Mouse (Mus musculus): Measurements from ENCODE around the gene Mrps2. TPM values are rescaled to one million over a fixed set of nuclear protein-coding genes. Genes with fewer than 3 reads are reported as not detected.

Mrps2 gene
- 39.8 and 60.6 TPM in 2 replicates for polyA plus RNA-seq (2012; rRNA removed)

GRCm38 (mm10) chr2:28467860-28468485 lies at the start of gene Mrps2:
Gene Mrps2 (plus strand): TSS chr2:28468066.

GRCm38 (mm10) chr2:28446515-28447314 lies 21.2 kb upstream of the Mrps2 start, which contains the start of gene Ppp1r26:
Gene Ppp1r26 (plus strand): TSS chr2:28446800.

GRCm38 (mm10) chr2:28465836-28466518 lies 1.9 kb upstream of the Mrps2 start, which contains the start of gene 1700007K13Rik:
Gene 1700007K13Rik (minus strand): TSS chr2:28466332.

GRCm38 (mm10) chr2:28496671-28497070 lies 28.8 kb downstream of the Mrps2 start, which contains the start of gene Gbgt1:
Gene Gbgt1 (plus strand): TSS chr2:28496891.

GRCm38 (mm10) chr2:28505795-28506194 lies 37.9 kb downstream of the Mrps2 start, which contains the start of gene Gm10134:
Gene Gm10134 (plus strand): TSS chr2:28506095.

GRCm38 (mm10) chr2:28512798-28513401 lies 45.0 kb downstream of the Mrps2 start, which contains the start of gene Ralgds:
Gene Ralgds (plus strand): TSS chr2:28513125.

Other genes with a start within 250 kb of the Mrps2 start
- gene Ppp1r26, start 21.3 kb upstream of the Mrps2 start, polyA plus RNA-seq (2012; rRNA removed) = 10.8 and 12.3 TPM in 2 replicates
- gene 1700007K13Rik, start 1.7 kb upstream of the Mrps2 start, polyA plus RNA-seq (2012; rRNA removed) = 11.6 and 12.0 TPM in 2 replicates
- 7.7 and 7.9 TPM in 2 replicates for gene Gbgt1, start 28.8 kb downstream of the Mrps2 start, polyA plus RNA-seq (2012; rRNA removed)
- gene Gm10134, start 38.0 kb downstream of the Mrps2 start, polyA plus RNA-seq (2012; rRNA removed) = 0.71 TPM in 1 of 2 replicates, not detected in the other
- 94.0 and 104 TPM in 2 replicates for gene Ralgds, start 45.1 kb downstream of the Mrps2 start, polyA plus RNA-seq (2012; rRNA removed)
- 0.20 and 0.68 TPM in 2 replicates for gene Cel, start 95.3 kb downstream of the Mrps2 start, polyA plus RNA-seq (2012; rRNA removed)
- 30.9 and 33.1 TPM in 2 replicates for gene Gtf3c5, start 115.7 kb downstream of the Mrps2 start, polyA plus RNA-seq (2012; rRNA removed)
- 0.24 and 0.32 TPM in 2 replicates for gene Gfi1b, start 153.9 kb downstream of the Mrps2 start, polyA plus RNA-seq (2012; rRNA removed)
- 16.2 and 17.2 TPM in 2 replicates for gene Tsc1, start 173.2 kb downstream of the Mrps2 start, polyA plus RNA-seq (2012; rRNA removed)
- gene Spaca9, start 231.7 kb downstream of the Mrps2 start, polyA plus RNA-seq (2012; rRNA removed) = 13.2 and 14.0 TPM in 2 replicates
- gene Ak8, start 232.1 kb downstream of the Mrps2 start, polyA plus RNA-seq (2012; rRNA removed) = 3.4 and 4.4 TPM in 2 replicates